Mouse (Mus musculus) thymus, postnatal 25 days (tissue): ENCODE measurements around the gene Fam234a.
"Not testable (repeated sequence)": the region's sequence is repeated elsewhere in the genome, so short reads cannot be mapped to it uniquely, and the experiment has no call there.

ENCODE experiments used
- DNase-seq: peaks from one replicate; pipeline ENCODE4 v3.0.0; 2022

Fam234a gene

GRCm38 (mm10) chr17:26232863-26233262 is 11.2 kb downstream of the Fam234a start:
- peak; percentile 33 for DNase-seq

- no peak for DNase-seq
Observed at GRCm38 (mm10) chr17:26231156-26231555, 12.9 kb downstream of the Fam234a start.

DNA sequence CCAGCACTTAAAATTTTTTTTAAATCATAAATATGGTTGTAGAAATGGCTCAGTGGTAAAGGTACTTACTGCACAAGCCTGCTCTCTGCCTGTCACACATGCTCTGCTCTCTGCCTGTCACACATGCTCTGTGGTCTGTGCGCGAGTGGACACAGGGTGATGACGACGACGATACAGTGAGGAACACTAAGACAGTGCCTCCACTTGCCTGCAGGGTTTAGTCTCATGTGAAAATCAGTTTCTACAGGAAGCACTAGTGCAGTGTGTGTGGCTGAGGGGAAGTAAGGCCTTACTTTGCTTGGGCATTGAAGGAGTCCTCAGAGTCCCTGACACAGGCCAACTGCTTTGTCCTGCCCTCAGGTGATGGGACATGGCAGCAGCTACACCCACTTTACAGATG is 14.3 kb downstream of the Fam234a start:
- no peak for DNase-seq

DNA sequence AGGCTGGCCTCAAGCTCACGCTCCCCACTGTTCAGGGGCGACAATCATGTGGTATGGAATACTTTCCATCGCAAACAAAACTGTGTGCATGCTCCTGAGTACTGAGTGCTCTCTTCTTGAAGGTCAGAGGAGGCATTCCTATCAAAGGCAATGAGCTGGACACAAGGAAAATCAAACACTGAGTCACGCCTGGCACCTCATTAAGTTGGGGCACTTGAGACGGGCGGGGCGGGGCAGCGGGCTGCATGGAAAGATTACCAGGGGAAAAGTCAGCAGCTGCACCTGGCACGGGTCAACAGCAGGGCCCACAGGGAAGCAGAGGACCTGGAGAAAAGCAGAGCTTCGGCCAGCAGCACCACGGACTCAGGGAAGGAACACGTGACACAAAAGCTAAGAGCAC is 18.9 kb downstream of the Fam234a start:
- DNase-seq, result no peak

DNA sequence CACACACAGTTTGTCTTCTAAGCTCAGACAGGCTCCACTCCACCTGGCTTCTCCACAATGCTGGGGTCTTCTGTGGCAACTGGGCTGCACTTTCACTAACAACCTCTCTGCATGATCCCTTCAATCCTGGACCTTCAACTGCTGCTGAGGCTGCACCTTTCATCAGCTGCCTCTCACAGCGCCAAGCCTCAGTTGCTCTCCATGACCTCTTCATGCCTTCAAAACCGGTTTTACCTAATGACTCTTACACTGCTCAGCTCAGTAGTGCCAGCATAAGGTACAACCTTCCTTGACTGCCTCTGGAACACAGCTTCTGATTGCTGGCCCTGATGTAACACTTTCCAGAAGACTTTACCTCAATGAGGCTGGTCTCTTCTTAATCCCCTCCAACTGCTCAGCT is 22.5 kb downstream of the Fam234a start:
- no peak for DNase-seq

DNA sequence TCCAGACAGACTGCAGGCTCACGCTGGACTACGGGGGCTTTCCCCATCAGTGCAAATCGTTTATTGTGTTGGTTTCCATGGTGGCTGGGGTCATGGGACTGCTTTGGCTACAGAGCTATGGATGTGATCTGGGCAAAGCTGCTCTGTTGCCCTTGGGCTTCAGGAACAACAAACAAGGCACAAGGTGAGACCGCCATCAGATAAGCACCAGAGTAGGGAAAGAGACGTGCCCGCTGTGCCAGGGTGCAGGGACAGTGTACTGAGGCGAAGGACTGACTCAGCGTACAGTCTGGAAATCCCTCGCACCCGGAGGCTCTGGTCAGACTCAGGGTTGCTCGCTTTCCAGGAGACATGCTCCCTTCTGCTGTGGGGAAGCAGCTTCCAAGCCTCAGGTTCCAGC is 31.4 kb downstream of the Fam234a start:
- no peak for DNase-seq

GRCm38 (mm10) chr17:26212241-26212640 is 31.8 kb downstream of the Fam234a start:
- DNase-seq, result no peak

DNA sequence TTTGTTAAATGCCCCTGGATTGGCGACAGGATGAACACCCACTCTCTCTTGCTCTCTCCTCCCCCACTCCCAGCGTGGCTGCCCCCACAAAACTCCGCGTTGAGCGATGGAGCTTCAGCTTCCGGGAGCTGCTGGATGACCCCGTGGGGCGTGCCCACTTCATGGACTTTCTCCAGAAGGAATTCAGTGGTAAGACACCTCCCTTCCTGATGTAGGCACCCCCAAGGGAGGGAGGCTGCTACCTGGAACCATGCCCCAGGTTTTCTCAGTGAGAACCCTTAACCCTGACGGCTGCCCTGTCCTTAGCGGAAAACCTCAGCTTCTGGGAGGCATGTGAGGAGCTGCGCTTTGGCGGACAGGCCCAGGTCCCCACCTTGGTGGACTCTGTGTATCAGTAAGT is 36.4 kb downstream of the Fam234a start, which contains the start of gene Arhgdig:
TSS of gene Arhgdig (minus strand) at position 101 of the 400 bp plus-strand sequence.
- DNase-seq, result no peak

DNA sequence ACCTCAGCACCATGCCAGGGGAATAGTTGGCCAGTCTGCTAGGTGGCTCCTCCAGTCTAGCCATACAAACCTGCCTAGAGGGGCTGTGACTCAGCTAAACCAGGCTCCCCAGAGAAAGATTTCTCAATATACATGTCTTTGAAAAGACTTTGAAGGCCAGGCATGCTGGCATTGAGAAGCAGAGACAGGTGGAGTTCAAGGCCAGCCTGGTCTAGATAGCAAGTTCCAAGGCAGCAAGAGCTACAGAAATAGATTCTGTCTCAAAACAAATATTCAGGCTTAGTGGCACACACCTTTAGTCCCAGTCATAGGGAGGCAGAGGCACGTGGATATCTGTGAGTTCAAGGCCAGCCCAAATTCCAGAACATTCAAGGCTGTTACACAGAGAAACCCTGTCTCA is 37.6 kb downstream of the Fam234a start:
- DNase-seq, result no peak

DNA sequence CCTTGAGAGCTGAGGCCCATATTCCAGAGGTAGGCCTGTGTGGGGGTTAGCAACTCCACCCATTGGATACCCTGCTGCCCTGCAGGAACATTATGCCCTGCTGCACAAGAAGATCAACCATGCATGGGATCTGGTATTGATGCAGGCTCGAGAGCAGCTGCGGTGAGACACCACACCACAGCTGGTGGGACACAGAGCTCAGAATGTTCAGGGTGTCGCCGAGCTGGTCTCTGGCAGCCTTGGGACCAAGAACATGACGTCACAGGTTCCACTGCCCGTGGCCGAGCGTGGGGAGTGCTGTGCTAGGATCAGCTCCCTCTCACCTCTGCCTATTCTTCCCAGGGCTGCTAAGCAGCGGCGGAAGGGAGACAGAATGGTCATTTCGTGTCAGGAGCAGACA is 39.3 kb downstream of the Fam234a start:
- no peak for DNase-seq

DNA sequence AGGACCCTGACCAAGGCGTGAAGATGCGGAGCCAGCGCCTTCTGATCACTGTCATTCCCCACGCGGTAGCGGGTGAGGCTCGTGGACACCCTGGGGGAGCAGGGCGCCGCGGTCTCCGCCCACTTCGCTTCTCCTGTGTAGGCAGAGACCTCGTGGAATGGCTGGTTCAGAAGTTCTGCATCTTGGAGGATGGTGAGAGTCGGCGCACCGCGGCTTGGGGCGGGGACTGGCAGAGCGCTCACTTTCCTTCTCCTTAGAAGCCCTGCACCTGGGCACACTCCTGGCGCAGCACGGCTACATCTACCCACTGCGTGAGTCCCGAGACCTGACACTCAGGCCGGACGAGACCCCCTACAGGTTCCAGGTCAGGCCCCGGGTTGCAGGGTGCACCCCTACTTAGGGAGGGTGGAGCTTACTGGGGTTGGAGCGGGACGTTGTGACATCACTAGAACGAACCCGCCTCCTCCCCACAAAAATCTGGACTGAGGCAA is 40.7 kb downstream of the Fam234a start:
- peak; percentile 25 for DNase-seq

DNA sequence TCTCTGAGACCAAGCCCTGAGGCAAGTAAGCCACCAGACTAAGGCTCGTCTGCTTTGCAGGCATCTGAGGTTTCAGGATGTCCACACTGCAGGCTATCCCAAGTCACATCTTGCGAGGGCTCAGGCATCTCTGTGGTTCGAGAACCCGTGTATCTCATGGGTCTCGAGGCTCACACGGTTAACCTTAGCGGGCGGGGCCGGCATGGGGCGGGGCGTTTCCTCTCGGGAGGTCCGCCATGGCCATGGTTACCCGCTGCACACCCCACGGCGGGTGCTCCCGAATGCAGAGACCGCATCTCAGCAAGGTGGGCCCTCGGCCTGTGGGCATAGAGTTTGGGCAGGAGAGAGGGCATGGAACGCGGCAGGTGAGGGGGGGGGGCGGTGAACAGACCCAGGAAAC is 41.3 kb downstream of the Fam234a start, which contains the start of gene Rgs11:
TSS of gene Rgs11 (plus strand) at position 215 of the 400 bp plus-strand sequence.
- peak; percentile 46 for DNase-seq

GRCm38 (mm10) chr17:26201998-26202397 is 42.0 kb downstream of the Fam234a start:
- no peak for DNase-seq

- peak; percentile 6 for DNase-seq
Observed at GRCm38 (mm10) chr17:26200831-26201705, 43.0 kb downstream of the Fam234a start.

- DNase-seq, result no peak
Observed at GRCm38 (mm10) chr17:26198892-26199291, 45.1 kb downstream of the Fam234a start, which contains the start of gene Pdia2. Gene Pdia2 (minus strand): TSS chr17:26199087.

DNA sequence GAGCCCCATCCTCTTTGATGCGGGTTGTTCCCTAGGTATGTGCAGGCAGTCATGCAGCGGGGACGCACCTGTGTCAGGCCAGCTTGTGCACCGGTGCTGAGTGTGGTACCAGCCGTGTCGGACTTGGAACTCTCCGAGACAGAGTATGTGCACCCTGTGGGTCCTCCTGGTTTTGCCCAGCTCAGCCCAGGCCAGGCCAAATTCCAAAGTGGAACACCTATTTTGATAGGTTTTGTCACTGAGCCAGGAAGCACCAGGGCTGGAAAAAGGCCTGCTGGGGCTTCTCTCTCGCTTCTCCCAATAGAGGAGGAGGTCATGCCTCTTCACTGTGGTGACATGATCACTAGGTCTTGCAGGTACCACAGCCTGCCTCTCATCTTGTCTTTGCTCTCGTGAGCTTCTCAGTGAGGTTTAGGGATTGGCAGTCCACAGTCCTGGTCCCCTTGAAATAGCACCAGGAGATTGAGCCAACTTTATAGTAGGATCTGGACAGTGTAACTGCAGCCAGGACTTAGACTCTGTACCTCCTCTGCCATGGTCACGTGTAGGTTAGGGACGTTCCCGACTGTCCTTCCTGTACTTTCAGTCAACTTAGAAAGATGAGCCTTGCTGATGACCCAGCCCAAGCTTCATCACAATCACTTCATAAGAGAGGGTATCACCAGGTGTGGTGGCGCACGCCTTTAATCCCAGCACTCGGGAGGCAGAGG is 51.4 kb downstream of the Fam234a start:
- DNase-seq, result no peak

- not testable (repeated sequence) for DNase-seq
Observed at GRCm38 (mm10) chr17:26191486-26191885, 52.6 kb downstream of the Fam234a start.

DNA sequence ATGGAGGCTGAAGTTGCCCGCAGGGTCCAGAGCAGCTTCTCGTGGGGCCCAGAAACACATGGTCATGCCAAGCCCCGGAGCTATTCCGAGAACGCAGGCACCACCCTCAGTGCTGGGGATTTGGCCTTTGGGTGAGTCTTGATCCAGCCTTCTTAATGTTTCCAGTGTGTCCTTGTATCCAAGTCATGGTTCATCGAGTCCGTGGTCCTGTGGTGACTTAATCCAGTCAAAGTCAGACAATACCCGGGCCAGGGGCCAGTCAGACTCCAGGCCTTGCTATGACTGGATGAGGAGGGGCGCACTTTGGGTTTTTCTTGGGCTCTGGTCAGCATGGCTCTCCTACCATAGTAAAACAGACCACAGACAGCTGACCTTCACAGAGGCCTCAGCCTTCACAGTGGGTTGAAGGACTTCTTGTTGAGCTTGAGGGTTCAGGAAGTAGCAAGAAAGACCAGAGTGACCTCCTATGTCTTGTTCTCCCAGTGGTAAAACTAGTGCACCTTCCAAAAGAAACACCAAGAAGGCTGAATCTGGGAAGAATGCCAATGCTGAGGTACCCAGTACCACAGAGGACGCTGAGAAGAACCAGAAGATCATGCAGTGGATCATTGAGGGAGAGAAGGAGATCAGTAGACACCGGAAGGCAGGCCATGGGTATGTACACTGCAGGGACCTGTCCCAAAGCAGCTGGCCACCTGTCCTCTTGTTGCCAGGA is 55.8 kb downstream of the Fam234a start:
- no peak for DNase-seq

DNA sequence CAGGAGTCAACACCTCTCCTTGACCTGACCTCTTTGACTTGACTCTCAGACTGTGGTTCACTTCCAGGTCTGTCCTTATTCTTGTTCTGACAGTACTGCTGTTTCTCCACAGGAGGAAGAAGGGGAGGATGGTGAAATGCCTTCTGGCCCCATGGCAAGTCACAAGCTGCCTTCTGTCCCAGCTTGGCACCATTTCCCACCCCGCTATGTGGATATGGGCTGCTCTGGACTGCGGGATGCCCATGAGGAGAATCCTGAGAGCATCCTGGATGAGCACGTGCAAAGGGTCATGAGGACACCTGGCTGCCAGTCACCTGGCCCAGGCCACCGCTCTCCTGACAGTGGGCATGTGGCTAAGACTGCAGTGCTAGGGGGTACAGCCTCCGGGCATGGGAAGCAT is 56.5 kb downstream of the Fam234a start:
- DNase-seq, result no peak

- no peak for DNase-seq
Observed at GRCm38 (mm10) chr17:26181179-26181578, 62.9 kb downstream of the Fam234a start.

DNA sequence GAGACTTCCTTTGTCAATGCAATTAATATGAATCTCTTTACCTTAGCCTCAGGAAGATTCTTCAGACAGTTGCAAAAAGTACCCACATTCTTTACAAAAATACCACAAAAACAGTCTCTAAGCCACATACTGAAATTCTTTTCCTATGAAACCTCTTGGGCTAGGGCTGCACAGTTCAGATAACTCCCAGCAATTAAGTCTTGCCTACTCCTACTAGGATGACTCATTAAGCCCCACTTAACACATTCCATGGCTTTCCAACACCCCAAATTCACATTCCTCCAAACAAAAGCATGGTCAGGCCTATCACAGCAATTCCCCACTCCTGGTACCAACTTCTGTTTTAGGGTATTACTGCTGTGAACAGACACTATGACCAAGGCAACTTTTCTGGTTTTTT is 65.4 kb downstream of the Fam234a start:
- no peak for DNase-seq

- not testable (repeated sequence) for DNase-seq
Observed at GRCm38 (mm10) chr17:26175248-26175647, 68.8 kb downstream of the Fam234a start.

DNA sequence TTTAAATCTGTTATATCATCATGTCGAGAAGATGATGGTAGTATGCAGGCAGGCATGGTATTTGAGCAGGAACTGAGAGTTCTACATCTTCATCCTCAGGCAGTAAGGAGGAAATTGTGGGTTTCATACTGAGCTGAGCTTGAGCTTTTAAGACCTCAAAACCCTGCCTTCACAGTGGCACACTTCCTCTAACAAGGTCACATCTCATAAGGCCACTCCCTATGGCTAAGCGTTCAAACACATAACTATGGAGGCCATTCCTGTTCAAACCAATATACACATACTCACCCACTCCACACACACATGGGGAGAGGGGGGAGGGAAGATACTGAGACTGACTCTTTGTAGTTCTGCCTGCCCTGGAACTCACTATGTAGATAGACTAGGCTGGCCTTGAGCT is 76.0 kb downstream of the Fam234a start:
- peak; percentile 40 for DNase-seq
